8 mouse cellular contexts compared by ENCODE assay signal in the genomic region with DNA sequence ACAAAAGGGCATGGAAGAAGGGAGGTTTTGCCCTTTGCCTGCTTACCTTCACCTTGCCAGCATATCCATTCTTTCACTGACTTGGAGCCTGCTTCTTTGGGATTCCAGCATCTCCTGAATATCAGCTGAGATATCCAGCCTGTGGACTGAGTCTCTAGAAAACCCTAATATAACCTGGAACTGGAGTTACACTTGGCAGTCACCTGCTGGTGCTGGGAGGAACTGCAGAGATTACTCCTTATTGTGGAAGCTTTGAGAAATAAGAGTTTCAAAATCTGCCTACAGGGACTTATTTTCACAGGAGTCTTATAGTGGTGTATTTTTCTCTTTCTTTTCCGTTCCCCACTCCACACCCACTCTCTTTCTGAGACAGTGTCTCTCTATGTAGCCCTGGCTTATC. TPM values are rescaled to one million over a fixed set of nuclear protein-coding genes. Genes with fewer than 3 reads are reported as not detected.
DNase-seq lines count a peak whose midpoint lies in the region; TF ChIP-seq lines count a peak whose summit lies in the region.

No protein-coding gene starts in this region.

- H3K27me3 ChIP-seq in thymus, adult 2 months (ENCODE audit: control insufficient read depth, insufficient read depth, low read length): no peaks in the 10 kb centered on the region

- H3K36me3 ChIP-seq in thymus, adult 2 months (ENCODE audit: control insufficient read depth, insufficient read depth, low read length): no peaks in the 10 kb centered on the region

- H3K27ac ChIP-seq in gastrocnemius, adult 2 months: no peak overlapping the region
- no peak overlapping the region for H3K27ac ChIP-seq in thymus, adult 2 months (ENCODE audit: control insufficient read depth, insufficient read depth, low read length)

- H3K4me3 ChIP-seq in gastrocnemius, adult 2 months: no peak overlapping the region
- no peak overlapping the region for H3K4me3 ChIP-seq in thymus, adult 2 months (ENCODE audit: control insufficient read depth, insufficient read depth, low read length)

- no peak for TF ChIP-seq POLR2A in thymus, adult 2 months (IDR thresholded peaks at IDR 0.05; ENCODE audit: control insufficient read depth, extremely low read depth, insufficient read depth, low read length, poor library complexity)

- no peak for DNase-seq in gastrocnemius, adult 2 months
- no peak for DNase-seq in gastrocnemius, postnatal 25 days
- DNase-seq in thymus, adult 2 months: peak; percentile 41
- DNase-seq in thymus, adult 18-20 months: no peak
- peak; percentile 51 for DNase-seq in forelimb bud, embryonic 11.5 days (ENCODE audit: low read depth, low spot score)
- peak; percentile 31 to 48 for DNase-seq in left cerebral cortex, postnatal 10 days (ENCODE audit: extremely low spot score in 1 of 2, low spot score in 2 of 2)
- peak; percentile 62 for DNase-seq in retina, postnatal 1 day
- DNase-seq in gastrocnemius, postnatal 36 days: no peak

- intact Hi-C loops in gastrocnemius, adult 2 months (cut with DNase I): loop anchor here (5.0 kb wide), 1 partner anchor 165 kb away; no protein-coding TSS in a partner anchor
- intact Hi-C loops in left cerebral cortex, postnatal 10 days (cut with DNase I): loop anchor here (5.0 to 10.0 kb wide), 2 partner anchors 282 to 350 kb away; a partner anchor contains a TSS
- intact Hi-C loops in gastrocnemius, postnatal 36 days (cut with DNase I): loop anchor here (10.0 kb wide), 1 partner anchor 212 kb away; no protein-coding TSS in a partner anchor

- H3K4me1 ChIP-seq in thymus, adult 2 months (replicated peaks; ENCODE audit: control insufficient read depth, insufficient read depth, low read length): peaks cover 10% of the 10 kb centered on the region

- WGBS in thymus, adult 2 months: 67% methylated on average over 1 of the region's 1 CpGs

- peak; percentile 56 for TF ChIP-seq CTCF in gastrocnemius, adult 2 months (IDR thresholded peaks at IDR 0.05)
- no peak for TF ChIP-seq CTCF in thymus, adult 2 months (IDR thresholded peaks at IDR 0.05; ENCODE audit: borderline replicate concordance, control insufficient read depth, extremely low read depth, insufficient read depth, low read length, poor library complexity)

RNA-seq across cellular contexts. Expression of a gene that starts 3.5 kb away (rescaled TPM):
- 10 to 100 TPM; 85.3 to 99.9 TPM for total RNA-seq in gastrocnemius, adult 2 months (2021)
- total RNA-seq in gastrocnemius, postnatal 25 days (2021): 10 to 100 TPM; 73.8 to 76.8 TPM
- 12.9 and 18.5 TPM in 2 replicates for polyA plus RNA-seq in thymus, adult 2 months (2012; rRNA removed)
- 100 to 1,000 TPM; 110 to 111 TPM for total RNA-seq in left cerebral cortex, postnatal 10 days (2021)
- 10 to 100 TPM; 70.0 to 79.2 TPM for total RNA-seq in gastrocnemius, postnatal 36 days (2021)

RNA-seq across cellular contexts. Expression of a gene that starts 42.3 kb away (rescaled TPM):
- total RNA-seq in gastrocnemius, adult 2 months (2021): not detected
- not detected for total RNA-seq in gastrocnemius, postnatal 25 days (2021)
- 2.4 and 2.7 TPM in 2 replicates for polyA plus RNA-seq in thymus, adult 2 months (2012; rRNA removed)
- total RNA-seq in left cerebral cortex, postnatal 10 days (2021): not detected
- total RNA-seq in gastrocnemius, postnatal 36 days (2021): not detected

Comparison
In these comparisons a context has a peak if more than half of its experiments do, and no peak if none do; other contexts are left out.
1. DNase-seq: peak in thymus, adult 2 months (single experiment), forelimb bud, embryonic 11.5 days (single experiment), left cerebral cortex, postnatal 10 days (2 of 2) and retina, postnatal 1 day (single experiment); none in gastrocnemius, adult 2 months (single experiment), gastrocnemius, postnatal 25 days (single experiment), thymus, adult 18-20 months (0 of 2) and gastrocnemius, postnatal 36 days (0 of 2).